Mouse (Mus musculus) forebrain, postnatal 0 days (tissue): ENCODE data around the gene 5430419D17Rik. TPM values are rescaled to one million over a fixed set of nuclear protein-coding genes. Genes with fewer than 3 reads are reported as not detected.

Experiments
- ATAC-seq: fragments of 200-750 bp; cut with Nextera tagmentation; 2 replicates; pipeline ENCODE4 v1.8.0; 2017; ENCODE audit warnings: mild to moderate bottlenecking, moderate library complexity
- DNase-seq: peaks from one replicate; pipeline ENCODE4 v3.0.0-alpha.2; 2015
- H3K27ac ChIP-seq: fragments of 300-500 bp; sonication (generic); 2 replicates; pipeline ENCODE4 v1.5.1; 2014; ENCODE audit warnings: low read depth, mild to moderate bottlenecking, antibody characterized with exemption, low read length, moderate library complexity, mixed read lengths
- H3K27me3 ChIP-seq: fragments of 300-500 bp; sonication (generic); 2 replicates; pipeline ENCODE4 v1.6.1; 2014; ENCODE audit warnings: mild to moderate bottlenecking, low read length, mixed read lengths; ENCODE audit not compliant: insufficient read depth
- H3K36me3 ChIP-seq: fragments of 300-500 bp; sonication (generic); 2 replicates; pipeline ENCODE4 v1.6.1; 2014; ENCODE audit warnings: mild to moderate bottlenecking, moderate library complexity; ENCODE audit not compliant: insufficient read depth
- H3K4me1 ChIP-seq: fragments of 300-500 bp; sonication (generic); 2 replicates; pipeline ENCODE4 v1.6.1; 2014; ENCODE audit warnings: antibody characterized with exemption; ENCODE audit not compliant: insufficient read depth
- H3K4me2 ChIP-seq: fragments of 300-500 bp; sonication (generic); 2 replicates; pipeline ENCODE4 v1.6.1; 2014; ENCODE audit warnings: low read depth, mild to moderate bottlenecking, moderate library complexity
- H3K4me3 ChIP-seq: fragments of 300-500 bp; sonication (generic); 2 replicates; pipeline ENCODE4 v1.5.1; 2014; ENCODE audit warnings: low read depth, low read length, mixed read lengths
- H3K9ac ChIP-seq: fragments of 300-500 bp; sonication (generic); 2 replicates; pipeline ENCODE4 v1.6.1; 2014; ENCODE audit warnings: mild to moderate bottlenecking
- H3K9me3 ChIP-seq: fragments of 300-500 bp; sonication (generic); 2 replicates; pipeline ENCODE4 v1.6.1; 2016; ENCODE audit warnings: low read length
- CTCF ChIP-seq: sonication (generic); IDR thresholded peaks from 2 replicates; pipeline ENCODE4 v1.5.1; 2016; ENCODE audit warnings: antibody characterized with exemption, control low read depth, low read depth
- WGBS: fragments of 180-500 bp; shearing (Covaris S2); extraction: QIAGEN DNeasy Blood & Tissue Kit; methylation state at CpG from one replicate; pipeline ENCODE4 v1.1.7; 2014; 5-methylcytosine and 5-hydroxymethylcytosine counted together
- polyA plus RNA-seq: library from polyadenylated mRNA; unstranded; fragments of >200 nt; fragmentation: Nextera tagmentation; extraction: Ambion mirVana; gene quantifications from 2 replicates; pipeline ENCODE4 v1.2.1, GENCODE M21; 2015
- total RNA-seq: library from RNA; depleted of rRNA; stranded (reverse); fragments of >200 nt; gene quantifications from 2 replicates; pipeline ENCODE4 v1.2.3, GENCODE M21; 2014; rRNA removed

5430419D17Rik gene
- total and polyA plus RNA-seq, 2 experiments from 2014 or later, result 0.02 to 0.19 TPM

DNA sequence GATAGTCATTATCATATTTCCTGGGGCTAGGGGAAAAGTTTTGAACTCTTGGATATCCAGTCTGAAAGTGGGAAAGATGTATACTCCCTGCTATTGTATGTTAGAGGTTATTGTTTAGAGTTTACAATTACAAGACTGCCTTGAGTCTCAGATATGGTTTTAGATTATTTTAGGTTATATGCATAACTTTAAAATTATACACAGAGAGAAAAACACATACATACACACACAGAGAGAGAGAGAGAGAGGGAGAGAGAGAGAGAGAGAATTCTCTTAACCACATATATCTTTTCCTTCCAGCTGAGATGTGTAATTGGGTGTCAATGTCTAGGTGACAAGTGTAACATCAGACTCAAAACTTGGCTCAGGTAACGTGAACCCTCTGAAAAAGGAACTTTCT is 159.4 kb downstream of the 5430419D17Rik start, which contains the start of gene Fam24a:
Fam24a (plus strand) TSS at position 301 of the 400 bp plus-strand sequence.
- Histone ChIP-seq H3K4me2 (no peak within 1 kb of the TSS), H3K9ac (no peak within 1 kb of the TSS), H3K4me1 (no peaks in the 10 kb centered on the region), H3K27ac (no peak within 1 kb of the TSS), H3K4me3 (no peak within 1 kb of the TSS), H3K9me3 (no peaks in the 10 kb centered on the region), H3K27me3 (no peaks in the 10 kb centered on the region), H3K36me3 (0 out of 2 replicates have a peak, but pooled peaks cover 1% of the 10 kb centered on the region)
- 34% methylated on average over 1 of the region's 1 CpGs for WGBS
- no peak for DNase-seq
- no peak for TF ChIP-seq CTCF
- ATAC-seq, result no peak

DNA sequence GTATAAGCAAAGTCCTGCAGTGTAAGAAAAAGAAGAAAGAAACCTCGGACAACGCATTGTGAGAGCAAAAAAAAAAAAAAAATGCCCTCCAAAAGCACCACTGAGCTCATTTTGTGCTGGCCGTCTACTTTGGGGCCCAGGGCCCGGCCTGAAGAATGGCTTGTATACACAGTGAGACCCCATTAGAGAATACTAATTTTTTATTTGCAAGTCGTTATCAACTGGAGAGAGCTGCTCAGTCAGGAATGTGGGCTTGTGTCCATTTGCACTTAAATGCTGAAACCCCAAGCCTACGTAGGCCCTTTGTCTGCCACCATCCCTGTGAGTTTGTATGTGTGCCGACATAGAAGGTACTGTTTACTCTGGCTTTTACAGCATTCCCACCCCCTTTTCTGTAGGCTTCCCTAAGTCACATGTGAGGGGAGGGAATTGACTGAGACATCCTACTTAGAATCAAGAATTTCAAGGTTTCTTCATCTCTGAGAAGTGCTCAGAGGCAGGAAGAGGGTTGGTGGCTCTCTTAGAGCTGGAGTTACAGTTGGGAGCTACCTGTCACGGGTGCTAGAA is 163.4 kb downstream of the 5430419D17Rik start:
- Histone ChIP-seq H3K36me3 (peaks cover 24% of the 10 kb centered on the region), H3K9me3 (no peaks in the 10 kb centered on the region), H3K4me2 (no peak overlapping the region), H3K27me3 (no peaks in the 10 kb centered on the region), H3K4me3 (no peak overlapping the region), H3K27ac (no peak overlapping the region), H3K4me1 (no peaks in the 10 kb centered on the region), H3K9ac (no peak overlapping the region)
- WGBS, result 22% methylated on average over 8 of the region's 8 CpGs
- no peak for TF ChIP-seq CTCF
- ATAC-seq, result no peak
- DNase-seq, result no peak

DNA sequence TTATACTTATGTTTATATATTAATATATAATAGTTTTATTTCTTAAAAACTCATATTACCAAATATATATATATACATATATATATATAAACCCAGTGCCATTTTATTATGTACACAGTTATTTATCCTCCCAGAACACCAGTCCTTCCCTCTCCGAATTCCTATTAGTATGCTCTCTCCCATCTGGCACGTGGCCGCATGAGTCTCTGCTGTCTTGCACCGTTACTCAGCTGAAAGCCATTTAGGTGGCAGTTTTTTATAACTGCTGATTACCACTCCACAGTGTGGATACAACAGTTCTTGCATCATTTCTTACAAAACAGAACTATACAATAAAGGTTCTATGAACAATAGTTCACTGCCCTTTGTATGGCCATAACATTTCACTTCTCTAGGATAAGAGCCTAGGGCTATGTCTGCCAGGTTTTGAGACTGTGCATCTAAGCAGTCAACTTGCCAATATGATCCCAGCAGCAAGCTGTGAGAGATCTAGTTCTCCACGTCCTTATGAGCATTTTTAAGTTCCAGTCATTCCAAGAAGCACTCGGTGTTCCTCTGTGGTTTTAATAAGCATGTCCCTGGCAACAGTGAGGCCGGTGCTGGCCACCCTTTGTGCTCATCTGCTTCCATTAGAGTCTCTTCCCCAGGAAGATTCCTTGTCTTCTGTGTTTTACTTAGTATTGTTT is 171.8 kb downstream of the 5430419D17Rik start:
- ATAC-seq (no peak), DNase-seq (no peak)
- Histone ChIP-seq H3K9me3 (no peaks in the 10 kb centered on the region), H3K4me2 (no peak overlapping the region), H3K9ac (no peak overlapping the region), H3K27me3 (no peaks in the 10 kb centered on the region), H3K27ac (no peak overlapping the region), H3K4me3 (no peak overlapping the region), H3K36me3 (peaks cover 33% of the 10 kb centered on the region), H3K4me1 (no peaks in the 10 kb centered on the region)
- TF ChIP-seq CTCF, result no peak
- 48% methylated on average over 7 of the region's 7 CpGs for WGBS

Other genes with a start within 250 kb of the 5430419D17Rik start
- gene Htra1, start 238.3 kb upstream of the 5430419D17Rik start, total RNA-seq, result 30.4 and 36.2 TPM in 2 replicates
- 31.7 and 37.3 TPM in 2 replicates for gene Htra1, start 238.3 kb upstream of the 5430419D17Rik start, polyA plus RNA-seq
- gene Dmbt1, start 142.3 kb upstream of the 5430419D17Rik start, total RNA-seq, result not detected in 2 replicates
- not detected in 2 replicates for gene Dmbt1, start 142.3 kb upstream of the 5430419D17Rik start, polyA plus RNA-seq
- not detected in 2 replicates for gene 4933402N03Rik, start 28.1 kb upstream of the 5430419D17Rik start, total RNA-seq
- not detected in 2 replicates for gene 4933402N03Rik, start 28.1 kb upstream of the 5430419D17Rik start, polyA plus RNA-seq
- 0.76 TPM in 1 of 2 replicates, not detected in the other for gene Cuzd1, start 147.9 kb downstream of the 5430419D17Rik start, total RNA-seq
- 0.13 and 0.16 TPM in 2 replicates for gene Cuzd1, start 147.9 kb downstream of the 5430419D17Rik start, polyA plus RNA-seq
- not detected in 2 replicates for gene Fam24b, start 155.1 kb downstream of the 5430419D17Rik start, total RNA-seq
- not detected in 2 replicates for gene Fam24b, start 155.1 kb downstream of the 5430419D17Rik start, polyA plus RNA-seq
- gene Fam24a, start 159.5 kb downstream of the 5430419D17Rik start, total RNA-seq, result not detected in 2 replicates
- gene Fam24a, start 159.5 kb downstream of the 5430419D17Rik start, polyA plus RNA-seq, result not detected in 2 replicates
- gene 2310057M21Rik, start 188.4 kb downstream of the 5430419D17Rik start, total RNA-seq, result 7.6 and 21.7 TPM in 2 replicates
- gene 2310057M21Rik, start 188.4 kb downstream of the 5430419D17Rik start, polyA plus RNA-seq, result 16.2 and 22.3 TPM in 2 replicates
- gene Pstk, start 196.7 kb downstream of the 5430419D17Rik start, total RNA-seq, result 22.6 and 36.3 TPM in 2 replicates
- gene Pstk, start 196.7 kb downstream of the 5430419D17Rik start, polyA plus RNA-seq, result 36.4 and 39.8 TPM in 2 replicates
- gene Ikzf5, start 236.1 kb downstream of the 5430419D17Rik start, total RNA-seq, result 18.8 and 20.8 TPM in 2 replicates
- gene Ikzf5, start 236.1 kb downstream of the 5430419D17Rik start, polyA plus RNA-seq, result 10.0 and 10.5 TPM in 2 replicates
- 56.7 and 80.3 TPM in 2 replicates for gene Acadsb, start 236.2 kb downstream of the 5430419D17Rik start, total RNA-seq
- gene Acadsb, start 236.2 kb downstream of the 5430419D17Rik start, polyA plus RNA-seq, result 51.6 and 73.3 TPM in 2 replicates